Mouse (Mus musculus) intestine, embryonic 14.5 days (tissue): Measurements from ENCODE around the gene Gramd4. TPM values are rescaled to one million over a fixed set of nuclear protein-coding genes. Genes with fewer than 3 reads are reported as not detected.
A peak's percentile ranks its signal among the peaks of the same experiment; 100 is the strongest.

Experiments
- ATAC-seq: fragments of 200-750 bp; cut with Nextera tagmentation; replicated peaks from 2 replicates; pipeline ENCODE4 v1.8.0; 2017; ENCODE audit warnings: low read depth, moderate number of reproducible peaks, moderate TSS enrichment, moderate library complexity; ENCODE audit not compliant: low FRiP score, low TSS enrichment
- DNase-seq: peaks from one replicate; pipeline ENCODE4 v3.0.0-alpha.2; 2018; ENCODE audit warnings: low spot score
- H3K27ac ChIP-seq: fragments of 300-500 bp; sonication (generic); 2 replicates; pipeline ENCODE4 v1.5.1; 2014; ENCODE audit warnings: low read depth, mild to moderate bottlenecking, control low read depth
- H3K27me3 ChIP-seq: fragments of 300-500 bp; sonication (generic); replicated peaks from 2 replicates; pipeline ENCODE4 v1.6.1; 2014; ENCODE audit warnings: low read length, control low read depth; ENCODE audit not compliant: control insufficient read depth, insufficient read depth
- H3K36me3 ChIP-seq: fragments of 300-500 bp; sonication (generic); 2 replicates; pipeline ENCODE4 v1.6.1; 2014; ENCODE audit warnings: low read length, control low read depth; ENCODE audit not compliant: control insufficient read depth, insufficient read depth
- H3K4me1 ChIP-seq: fragments of 300-500 bp; sonication (generic); replicated peaks from 2 replicates; pipeline ENCODE4 v1.6.1; 2014; ENCODE audit warnings: low read length, control low read depth, mixed read lengths; ENCODE audit not compliant: control insufficient read depth, insufficient read depth
- H3K4me2 ChIP-seq: fragments of 300-500 bp; sonication (generic); 2 replicates; pipeline ENCODE4 v1.6.1; 2014; ENCODE audit warnings: low read length
- H3K4me3 ChIP-seq: fragments of 300-500 bp; sonication (generic); 2 replicates; pipeline ENCODE4 v1.5.1; 2014; ENCODE audit warnings: low read depth, low read length, control low read depth, mixed read lengths
- H3K9ac ChIP-seq: fragments of 300-500 bp; sonication (generic); 2 replicates; pipeline ENCODE4 v1.6.1; 2014; ENCODE audit warnings: mild to moderate bottlenecking, low read length
- H3K9me3 ChIP-seq: fragments of 300-500 bp; sonication (generic); 2 replicates; pipeline ENCODE4 v1.6.1; 2016; ENCODE audit warnings: low read length, control low read depth; ENCODE audit not compliant: control insufficient read depth
- WGBS: fragments of 180-500 bp; shearing (Covaris S2); extraction: QIAGEN DNeasy Blood & Tissue Kit; methylation state at CpG from one replicate; pipeline ENCODE4 v1.1.7; 2014; 5-methylcytosine and 5-hydroxymethylcytosine counted together
- polyA plus RNA-seq: library from polyadenylated mRNA; unstranded; fragments of >200 nt; fragmentation: Nextera tagmentation; extraction: Ambion mirVana; gene quantifications from 2 replicates; pipeline ENCODE4 v1.2.1, GENCODE M21; 2014

Gene Gramd4
- polyA plus RNA-seq, 1 experiment from 2014 or later, result 8.1 TPM

- 0 out of 2 replicates have a peak, but pooled peaks cover 2% of the 10 kb centered on the region for H3K9me3 ChIP-seq
- ATAC-seq, result peak; percentile 47; the same call in 1 of the 2 replicates
- H3K4me3 ChIP-seq, result no peak overlapping the region
- DNase-seq, result no peak
- H3K36me3 ChIP-seq, result no peaks in the 10 kb centered on the region
- H3K27ac ChIP-seq, result no peak overlapping the region
- 22% methylated on average over 9 of the region's 9 CpGs for WGBS
- H3K4me2 ChIP-seq, result no peak overlapping the region
- no peaks in the 10 kb centered on the region; the same call in 1 of the 2 replicates for H3K27me3 ChIP-seq
- H3K9ac ChIP-seq, result no peak overlapping the region
- 0 out of 2 replicates have a peak, but pooled peaks cover 2% of the 10 kb centered on the region for H3K4me1 ChIP-seq
Measured at GRCm38 (mm10) chr15:86021301-86021700, 36.2 kb upstream of the Gramd4 start.

DNA sequence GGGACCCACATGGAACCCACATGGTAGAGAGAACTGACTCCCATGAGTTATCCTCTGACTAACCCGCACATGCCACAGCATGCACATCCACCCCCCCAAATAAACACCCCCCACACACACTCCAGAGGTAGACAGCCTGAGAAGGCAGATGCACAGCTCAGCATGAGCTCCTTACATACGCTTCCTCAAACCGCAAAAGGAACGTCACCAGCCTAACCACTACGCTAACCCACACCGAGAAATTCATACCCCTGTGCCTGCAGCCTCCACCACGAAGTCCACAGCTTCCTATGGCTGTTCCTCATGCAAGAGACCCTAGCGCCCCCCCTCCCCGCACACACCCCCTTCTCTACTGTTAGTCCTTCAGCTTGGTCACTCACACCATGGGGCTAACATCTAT lies 35.5 kb upstream of the Gramd4 start:
- DNase-seq (no peak), ATAC-seq (no peak)
- 0 out of 2 replicates have a peak, but pooled peaks cover 2% of the 10 kb centered on the region for H3K4me1 ChIP-seq
- no peak overlapping the region for H3K4me3 ChIP-seq
- no peak overlapping the region for H3K27ac ChIP-seq
- H3K36me3 ChIP-seq, result no peaks in the 10 kb centered on the region
- H3K27me3 ChIP-seq, result no peaks in the 10 kb centered on the region; the same call in 1 of the 2 replicates
- H3K9me3 ChIP-seq, result 0 out of 2 replicates have a peak, but pooled peaks cover 2% of the 10 kb centered on the region
- H3K4me2 ChIP-seq, result no peak overlapping the region
- 73% methylated on average over 9 of the region's 9 CpGs for WGBS
- H3K9ac ChIP-seq, result no peak overlapping the region

DNA sequence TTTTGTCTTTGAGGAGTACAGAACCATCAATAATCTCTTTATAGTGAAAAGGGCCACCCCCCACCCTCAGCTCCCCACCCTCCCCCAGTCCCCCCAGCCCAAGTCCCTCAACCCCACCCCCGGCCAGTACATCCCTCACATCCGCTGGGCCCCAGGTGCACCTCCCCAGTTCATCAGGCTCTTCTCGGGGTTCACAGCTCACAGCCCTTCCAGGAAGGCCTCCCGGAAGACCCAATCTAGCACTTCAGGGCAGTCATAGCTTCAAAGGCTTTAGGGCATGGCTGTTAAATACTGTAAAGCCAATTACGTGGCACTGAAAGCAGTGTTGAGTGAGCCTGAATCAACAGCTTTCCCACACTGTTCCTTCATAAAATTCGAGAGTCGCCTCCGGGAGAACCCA lies 29.6 kb upstream of the Gramd4 start:
- WGBS, result 43% methylated on average over 8 of the region's 8 CpGs
- ATAC-seq, result no peak
- H3K36me3 ChIP-seq, result no peaks in the 10 kb centered on the region
- DNase-seq, result no peak
- H3K9ac ChIP-seq, result no peak overlapping the region
- H3K27ac ChIP-seq, result no peak overlapping the region
- no peak overlapping the region for H3K4me2 ChIP-seq
- peaks cover 16% of the 10 kb centered on the region for H3K27me3 ChIP-seq
- peaks cover 4% of the 10 kb centered on the region; the same call in 1 of the 2 replicates for H3K4me1 ChIP-seq
- H3K9me3 ChIP-seq, result peaks cover 4% of the 10 kb centered on the region; the same call in 1 of the 2 replicates
- H3K4me3 ChIP-seq, result no peak overlapping the region

DNA sequence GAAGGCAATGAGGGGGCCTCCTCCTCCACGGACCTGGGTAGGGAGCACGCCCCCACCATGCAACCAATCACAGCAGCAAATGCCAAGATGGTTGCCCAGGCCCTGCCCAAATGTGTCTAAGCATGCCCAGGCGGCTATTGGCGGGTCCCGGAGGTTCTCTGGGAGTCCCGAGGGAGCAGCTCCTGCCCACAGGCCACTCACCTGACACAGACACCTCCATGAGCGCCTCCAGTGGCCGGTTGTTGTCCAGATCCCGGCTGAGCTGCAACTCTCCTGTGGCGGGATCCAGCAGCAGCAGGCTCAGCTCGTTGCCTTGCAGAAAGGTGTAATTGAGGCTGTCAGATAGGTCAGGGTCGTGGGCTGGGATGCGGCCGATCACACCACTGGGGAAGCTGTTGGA lies 27.5 kb upstream of the Gramd4 start:
- WGBS, result 68% methylated on average over 14 of the region's 14 CpGs
- no peak overlapping the region for H3K27ac ChIP-seq
- no peaks in the 10 kb centered on the region for H3K36me3 ChIP-seq
- peaks cover 4% of the 10 kb centered on the region; the same call in 1 of the 2 replicates for H3K9me3 ChIP-seq
- H3K27me3 ChIP-seq, result peaks cover 34% of the 10 kb centered on the region
- H3K4me3 ChIP-seq, result no peak overlapping the region
- no peak overlapping the region for H3K4me2 ChIP-seq
- ATAC-seq (no peak), DNase-seq (no peak)
- peaks cover 6% of the 10 kb centered on the region; the same call in 1 of the 2 replicates for H3K4me1 ChIP-seq
- H3K9ac ChIP-seq, result no peak overlapping the region

- DNase-seq (peak; percentile 75), ATAC-seq (0 out of 2 replicates have a peak, but pooled peaks have one; percentile 8)
- Histone ChIP-seq H3K4me1 (peaks cover 6% of the 10 kb centered on the region; the same call in 1 of the 2 replicates), H3K27ac (no peak overlapping the region), H3K36me3 (no peaks in the 10 kb centered on the region), H3K9ac (no peak overlapping the region), H3K4me2 (peak overlapping the region; percentile 69), H3K27me3 (peaks cover 38% of the 10 kb centered on the region), H3K4me3 (peak overlapping the region; percentile 50), H3K9me3 (peaks cover 4% of the 10 kb centered on the region; the same call in 1 of the 2 replicates)
- WGBS, result under 1% methylated on average over 38 of the region's 38 CpGs
Measured at GRCm38 (mm10) chr15:86032811-86033190, 24.7 kb upstream of the Gramd4 start.

DNA sequence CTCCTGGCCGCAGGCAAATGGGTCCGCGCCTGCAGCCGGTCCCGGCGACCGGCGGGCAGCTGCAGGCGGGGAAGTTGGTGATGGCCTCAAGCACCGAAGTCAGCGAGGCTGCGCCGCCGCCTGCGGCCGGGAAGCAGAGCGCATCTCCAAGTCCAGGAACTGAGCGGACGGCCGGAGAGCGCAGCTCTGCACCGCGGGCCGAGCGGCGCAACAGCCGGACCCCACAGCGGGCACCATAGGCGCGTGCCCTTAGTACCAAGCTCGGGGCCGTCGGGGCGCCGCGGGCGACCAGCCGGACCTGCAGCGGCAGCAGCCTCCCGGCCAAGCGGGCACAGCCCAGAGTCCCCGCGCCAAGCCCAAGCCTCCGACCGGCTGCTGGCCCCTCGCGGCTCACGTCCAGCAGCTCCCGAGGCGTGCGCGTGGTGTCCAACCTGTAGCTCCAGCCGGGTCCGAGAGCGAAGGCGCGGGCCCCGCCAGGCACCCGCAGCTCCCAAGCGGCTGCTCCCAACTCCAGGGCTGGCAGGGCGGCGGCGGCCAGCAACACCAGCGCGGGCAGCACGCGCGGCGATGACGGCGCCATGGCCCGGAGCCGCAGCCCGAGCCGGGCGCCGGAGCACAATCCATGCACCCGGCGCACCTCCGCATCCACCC lies 24.2 kb upstream of the Gramd4 start, which contains the start of gene Celsr1:
Gene Celsr1, minus strand, starts transcription at position 587 of the 651 bp plus-strand sequence.
- H3K27me3 ChIP-seq, result peaks cover 38% of the 10 kb centered on the region
- DNase-seq (peak; percentile 79), ATAC-seq (peak; percentile 9; the same call in 1 of the 2 replicates)
- peak within 1 kb of the TSS; percentile 50 for H3K4me3 ChIP-seq
- under 1% methylated on average over 64 of the region's 80 CpGs for WGBS
- H3K9ac ChIP-seq, result peak within 1 kb of the TSS; percentile 39
- H3K4me1 ChIP-seq, result peaks cover 6% of the 10 kb centered on the region; the same call in 1 of the 2 replicates
- H3K4me2 ChIP-seq, result peak within 1 kb of the TSS; percentile 69
- H3K36me3 ChIP-seq, result no peaks in the 10 kb centered on the region
- H3K27ac ChIP-seq, result peak within 1 kb of the TSS; percentile 43; the same call in 1 of the 2 replicates
- peaks cover 4% of the 10 kb centered on the region; the same call in 1 of the 2 replicates for H3K9me3 ChIP-seq

- peak; percentile 84 for DNase-seq
- peaks cover 38% of the 10 kb centered on the region for H3K27me3 ChIP-seq
- under 1% methylated on average over 35 of the region's 44 CpGs for WGBS
- peak; percentile 78 for ATAC-seq
- peaks cover 4% of the 10 kb centered on the region; the same call in 1 of the 2 replicates for H3K9me3 ChIP-seq
- H3K4me2 ChIP-seq, result peak overlapping the region; percentile 69
- H3K4me1 ChIP-seq, result peaks cover 6% of the 10 kb centered on the region; the same call in 1 of the 2 replicates
- H3K27ac ChIP-seq, result peak overlapping the region; percentile 43; the same call in 1 of the 2 replicates
- peak overlapping the region; percentile 50 for H3K4me3 ChIP-seq
- no peaks in the 10 kb centered on the region for H3K36me3 ChIP-seq
- H3K9ac ChIP-seq, result peak overlapping the region; percentile 39; the same call in 1 of the 2 replicates
Measured at GRCm38 (mm10) chr15:86034021-86034523, 23.4 kb upstream of the Gramd4 start.

GRCm38 (mm10) chr15:86034781-86035360 lies 22.6 kb upstream of the Gramd4 start:
- H3K36me3 ChIP-seq, result no peaks in the 10 kb centered on the region
- no peak overlapping the region for H3K27ac ChIP-seq
- no peak overlapping the region for H3K9ac ChIP-seq
- H3K4me2 ChIP-seq, result peak overlapping the region; percentile 69
- peaks cover 6% of the 10 kb centered on the region; the same call in 1 of the 2 replicates for H3K4me1 ChIP-seq
- peaks cover 4% of the 10 kb centered on the region; the same call in 1 of the 2 replicates for H3K9me3 ChIP-seq
- ATAC-seq (no peak), DNase-seq (no peak)
- H3K4me3 ChIP-seq, result peak overlapping the region; percentile 50; the same call in 1 of the 2 replicates
- 5% methylated on average over 12 of the region's 12 CpGs for WGBS
- H3K27me3 ChIP-seq, result peaks cover 45% of the 10 kb centered on the region
